Mouse (Mus musculus): Measurements from ENCODE around the gene LTO1. TPM values are rescaled to one million over a fixed set of nuclear protein-coding genes. Genes with fewer than 3 reads are reported as not detected.
"Not testable (repeated sequence)": the region's sequence is repeated elsewhere in the genome, so short reads cannot be mapped to it uniquely, and the experiment has no call there.

LTO1 gene
- polyA plus RNA-seq, 1 experiment from 2014 or later = 17.1 TPM

- DNase-seq (ENCODE audit: low spot score) = no peak
These were observed 16.4 kb upstream of the LTO1 start for GRCm38 (mm10) chr7:144898506-144898905.

GRCm38 (mm10) chr7:144905514-144905913 lies 9.4 kb upstream of the LTO1 start:
- not testable (repeated sequence) for H3K4me3 ChIP-seq (ENCODE audit: low read depth, low read length); H3K27me3 ChIP-seq (ENCODE audit: control insufficient read depth, insufficient read depth, low read length); ATAC-seq (ENCODE audit: low FRiP score, low TSS enrichment); DNase-seq (ENCODE audit: low spot score); H3K36me3 ChIP-seq (ENCODE audit: control insufficient read depth, insufficient read depth, low read length); H3K4me2 ChIP-seq (replicated peaks; ENCODE audit: low read depth); H3K9me3 ChIP-seq (ENCODE audit: control insufficient read depth, low read length); H3K4me1 ChIP-seq (replicated peaks; ENCODE audit: control insufficient read depth, insufficient read depth); H3K27ac ChIP-seq (replicated peaks); H3K9ac ChIP-seq (ENCODE audit: low read length)
- TF ChIP-seq CTCF (IDR thresholded peaks at IDR 0.05; ENCODE audit: low read depth) = peak; percentile 39; the same call in 1 of the 2 replicates
- 87% methylated on average over 3 of the region's 3 CpGs for WGBS

More at GRCm38 (mm10) chr7:144898506-144898905, 16.4 kb upstream of the LTO1 start:
- Histone ChIP-seq H3K9me3 (ENCODE audit: control insufficient read depth, low read length) (no peaks in the 10 kb centered on the region), H3K36me3 (ENCODE audit: control insufficient read depth, insufficient read depth, low read length) (no peaks in the 10 kb centered on the region), H3K4me3 (ENCODE audit: low read depth, low read length) (no peak overlapping the region), H3K27me3 (ENCODE audit: control insufficient read depth, insufficient read depth, low read length) (peaks cover 27% of the 10 kb centered on the region), H3K4me1 (replicated peaks; ENCODE audit: control insufficient read depth, insufficient read depth) (peaks cover 5% of the 10 kb centered on the region; the same call in 1 of the 2 replicates), H3K27ac (replicated peaks) (no peak overlapping the region), H3K4me2 (replicated peaks; ENCODE audit: low read depth) (no peak overlapping the region), H3K9ac (ENCODE audit: low read length) (no peak overlapping the region)
- WGBS = 63% methylated on average over 6 of the region's 6 CpGs
- ATAC-seq (ENCODE audit: low FRiP score, low TSS enrichment) = no peak
- TF ChIP-seq EP300 (optimal IDR thresholded peaks at IDR 0.05) = no peak
- TF ChIP-seq CTCF (IDR thresholded peaks at IDR 0.05; ENCODE audit: low read depth) = no peak

- DNase-seq (ENCODE audit: low spot score) = peak; percentile 72
- H3K36me3 ChIP-seq (ENCODE audit: control insufficient read depth, insufficient read depth, low read length) = no peaks in the 10 kb centered on the region
- WGBS = 10% methylated on average over 28 of the region's 28 CpGs
- ATAC-seq (ENCODE audit: low FRiP score, low TSS enrichment) = peak; percentile 50
- 0 out of 2 replicates have a peak overlapping the region, but pooled peaks have one; percentile 8 for H3K4me3 ChIP-seq (ENCODE audit: low read depth, low read length)
- H3K4me1 ChIP-seq (replicated peaks; ENCODE audit: control insufficient read depth, insufficient read depth) = no peaks in the 10 kb centered on the region
- H3K27ac ChIP-seq (replicated peaks) = no peak overlapping the region
- no peak overlapping the region for H3K9ac ChIP-seq (ENCODE audit: low read length)
- TF ChIP-seq EP300 (optimal IDR thresholded peaks at IDR 0.05) (no peak), CTCF (IDR thresholded peaks at IDR 0.05; ENCODE audit: low read depth) (peak; percentile 88)
- H3K27me3 ChIP-seq (ENCODE audit: control insufficient read depth, insufficient read depth, low read length) = no peaks in the 10 kb centered on the region
- H3K9me3 ChIP-seq (ENCODE audit: control insufficient read depth, low read length) = no peaks in the 10 kb centered on the region
- peak overlapping the region; percentile 25; the same call in 1 of the 2 replicates for H3K4me2 ChIP-seq (replicated peaks; ENCODE audit: low read depth)
These were observed 8.0 kb upstream of the LTO1 start for GRCm38 (mm10) chr7:144906708-144907397.

- TF ChIP-seq EP300 (optimal IDR thresholded peaks at IDR 0.05) = no peak
- TF ChIP-seq CTCF (IDR thresholded peaks at IDR 0.05; ENCODE audit: low read depth) = peak; percentile 61
- ATAC-seq (ENCODE audit: low FRiP score, low TSS enrichment) (no peak), DNase-seq (ENCODE audit: low spot score) (no peak)
- no peak overlapping the region for H3K4me2 ChIP-seq (replicated peaks; ENCODE audit: low read depth)
- no peak overlapping the region for H3K9ac ChIP-seq (ENCODE audit: low read length)
- 10% methylated on average over 8 of the region's 8 CpGs for WGBS
- H3K4me1 ChIP-seq (replicated peaks; ENCODE audit: control insufficient read depth, insufficient read depth) = no peaks in the 10 kb centered on the region
- H3K36me3 ChIP-seq (ENCODE audit: control insufficient read depth, insufficient read depth, low read length) = no peaks in the 10 kb centered on the region
- H3K27ac ChIP-seq (replicated peaks) = no peak overlapping the region
- H3K4me3 ChIP-seq (ENCODE audit: low read depth, low read length) = no peak overlapping the region
- no peaks in the 10 kb centered on the region for H3K9me3 ChIP-seq (ENCODE audit: control insufficient read depth, low read length)
- no peaks in the 10 kb centered on the region for H3K27me3 ChIP-seq (ENCODE audit: control insufficient read depth, insufficient read depth, low read length)
These were observed 7.1 kb upstream of the LTO1 start for GRCm38 (mm10) chr7:144907793-144908192.

- WGBS = 27% methylated on average over 7 of the region's 7 CpGs
- Histone ChIP-seq H3K4me3 (ENCODE audit: low read depth, low read length) (no peak overlapping the region), H3K27me3 (ENCODE audit: control insufficient read depth, insufficient read depth, low read length) (no peaks in the 10 kb centered on the region), H3K27ac (replicated peaks) (no peak overlapping the region), H3K36me3 (ENCODE audit: control insufficient read depth, insufficient read depth, low read length) (no peaks in the 10 kb centered on the region), H3K4me2 (replicated peaks; ENCODE audit: low read depth) (no peak overlapping the region), H3K9me3 (ENCODE audit: control insufficient read depth, low read length) (no peaks in the 10 kb centered on the region), H3K4me1 (replicated peaks; ENCODE audit: control insufficient read depth, insufficient read depth) (no peaks in the 10 kb centered on the region), H3K9ac (ENCODE audit: low read length) (no peak overlapping the region)
- ATAC-seq (ENCODE audit: low FRiP score, low TSS enrichment) = no peak
- no peak for TF ChIP-seq EP300 (optimal IDR thresholded peaks at IDR 0.05)
- no peak for TF ChIP-seq CTCF (IDR thresholded peaks at IDR 0.05; ENCODE audit: low read depth)
- DNase-seq (ENCODE audit: low spot score) = no peak
These were observed 6.2 kb upstream of the LTO1 start for GRCm38 (mm10) chr7:144908705-144909104.

- Histone ChIP-seq H3K4me3 (ENCODE audit: low read depth, low read length) (no peak overlapping the region), H3K4me1 (replicated peaks; ENCODE audit: control insufficient read depth, insufficient read depth) (no peaks in the 10 kb centered on the region), H3K36me3 (ENCODE audit: control insufficient read depth, insufficient read depth, low read length) (no peaks in the 10 kb centered on the region), H3K9ac (ENCODE audit: low read length) (no peak overlapping the region), H3K4me2 (replicated peaks; ENCODE audit: low read depth) (no peak overlapping the region), H3K27ac (replicated peaks) (no peak overlapping the region), H3K9me3 (ENCODE audit: control insufficient read depth, low read length) (no peaks in the 10 kb centered on the region), H3K27me3 (ENCODE audit: control insufficient read depth, insufficient read depth, low read length) (no peaks in the 10 kb centered on the region)
- ATAC-seq (ENCODE audit: low FRiP score, low TSS enrichment) (no peak), DNase-seq (ENCODE audit: low spot score) (no peak)
- 73% methylated on average over 1 of the region's 1 CpGs for WGBS
- TF ChIP-seq EP300 (optimal IDR thresholded peaks at IDR 0.05) (no peak), CTCF (IDR thresholded peaks at IDR 0.05; ENCODE audit: low read depth) (no peak)
These were observed 3.8 kb upstream of the LTO1 start for GRCm38 (mm10) chr7:144911121-144911520.

All from stomach, postnatal 0 days (tissue).